Mouse (Mus musculus) induced T-regulatory cell, adult 2 months (primary cell): ENCODE data around the gene Pfkfb4.

Source experiments
- DNase-seq: peaks from one replicate; pipeline ENCODE4 v3.0.0-alpha.2; 2012; ENCODE audit warnings: low read depth

Gene Pfkfb4

GRCm38 (mm10) chr9:109038086-109038895 is 46.7 kb downstream of the Pfkfb4 start, which contains the start of gene Shisa5:
TSS of gene Shisa5 (plus strand) at chr9:109038565.
- peak; percentile 82 for DNase-seq

- no peak for DNase-seq
Measured at GRCm38 (mm10) chr9:109038901-109039364, 47.4 kb downstream of the Pfkfb4 start.

GRCm38 (mm10) chr9:109039681-109040080 is 48.1 kb downstream of the Pfkfb4 start:
- no peak for DNase-seq

- DNase-seq = no peak
Measured at GRCm38 (mm10) chr9:109040216-109040615, 48.6 kb downstream of the Pfkfb4 start.

- no peak for DNase-seq
Measured at GRCm38 (mm10) chr9:109040906-109041305, 49.3 kb downstream of the Pfkfb4 start.

- no peak for DNase-seq
Measured at GRCm38 (mm10) chr9:109041351-109041750, 49.8 kb downstream of the Pfkfb4 start.

- DNase-seq = peak; percentile 93
Measured at GRCm38 (mm10) chr9:109046306-109046705, 54.7 kb downstream of the Pfkfb4 start.

- peak; percentile 45 for DNase-seq
Measured at GRCm38 (mm10) chr9:109049316-109049715, 57.7 kb downstream of the Pfkfb4 start.

GRCm38 (mm10) chr9:109049996-109050673 is 58.6 kb downstream of the Pfkfb4 start:
- DNase-seq = peak; percentile 88

GRCm38 (mm10) chr9:109050674-109050997 is 59.1 kb downstream of the Pfkfb4 start:
- no peak for DNase-seq

- peak; percentile 96 for DNase-seq
Measured at GRCm38 (mm10) chr9:109051011-109051501, 59.5 kb downstream of the Pfkfb4 start.

- peak; percentile 95 for DNase-seq
Measured at GRCm38 (mm10) chr9:109051651-109052489, 60.3 kb downstream of the Pfkfb4 start.

- DNase-seq = peak; percentile 90
Measured at GRCm38 (mm10) chr9:109052490-109053260, 61.1 kb downstream of the Pfkfb4 start.

- DNase-seq = no peak
Measured at GRCm38 (mm10) chr9:109053366-109053765, 61.8 kb downstream of the Pfkfb4 start.

- DNase-seq = peak; percentile 67
Measured at GRCm38 (mm10) chr9:109053851-109054250, 62.3 kb downstream of the Pfkfb4 start.

- peak; percentile 95 for DNase-seq
Measured at GRCm38 (mm10) chr9:109054712-109055111, 63.1 kb downstream of the Pfkfb4 start.

- DNase-seq = peak; percentile 58
Measured at GRCm38 (mm10) chr9:109055271-109056030, 63.9 kb downstream of the Pfkfb4 start.

- no peak for DNase-seq
Measured at GRCm38 (mm10) chr9:109056081-109056690, 64.6 kb downstream of the Pfkfb4 start.

- DNase-seq = no peak
Measured at GRCm38 (mm10) chr9:109056916-109057315, 65.3 kb downstream of the Pfkfb4 start.

- no peak for DNase-seq
Measured at GRCm38 (mm10) chr9:109057543-109057942, 66.0 kb downstream of the Pfkfb4 start.
